Mouse (Mus musculus): ENCODE data around the gene Fkbp8.

Fkbp8 gene

DNA sequence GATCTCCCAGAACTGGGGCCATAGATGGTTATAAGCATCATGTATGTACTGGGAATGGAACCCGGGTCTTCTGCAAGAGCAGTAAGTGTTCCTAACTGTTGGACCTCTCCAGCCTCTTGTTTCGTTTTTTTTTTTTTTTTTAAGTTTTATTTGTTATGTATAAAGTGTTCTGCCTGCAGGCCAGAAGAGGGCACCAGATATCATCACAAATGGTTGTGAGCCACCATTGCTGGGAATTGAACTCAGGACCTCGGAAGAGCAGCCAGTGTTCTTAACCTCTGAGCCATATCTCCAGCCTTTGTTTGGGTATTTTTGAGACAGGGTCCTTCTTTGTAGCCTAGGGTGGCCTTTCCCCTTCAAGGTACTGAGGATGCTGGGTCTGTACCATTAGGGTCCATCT, 31.5 kb downstream of the Fkbp8 start:
- DNase-seq (ENCODE audit: low spot score): no peak

DNA sequence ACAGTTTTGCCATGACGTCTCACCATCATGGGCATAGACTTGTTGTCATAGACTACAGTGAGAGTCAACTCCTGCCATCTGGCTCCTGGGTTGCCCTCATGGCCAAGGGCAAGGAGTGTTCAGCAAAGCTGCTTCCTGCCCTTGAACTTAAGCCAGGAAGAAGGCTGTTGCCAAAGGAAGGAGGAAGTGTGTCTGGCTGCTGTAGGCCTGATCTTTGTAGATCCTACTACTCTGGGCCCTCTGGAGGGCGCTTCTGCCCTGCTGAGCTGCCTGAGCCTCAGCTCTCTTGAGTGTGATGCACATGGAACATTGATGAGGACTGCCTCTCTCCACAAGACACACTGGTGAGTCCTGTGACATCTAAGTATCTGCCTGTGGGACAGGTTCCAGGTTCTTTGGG, 32.6 kb downstream of the Fkbp8 start:
- DNase-seq (ENCODE audit: low spot score): no peak

DNA sequence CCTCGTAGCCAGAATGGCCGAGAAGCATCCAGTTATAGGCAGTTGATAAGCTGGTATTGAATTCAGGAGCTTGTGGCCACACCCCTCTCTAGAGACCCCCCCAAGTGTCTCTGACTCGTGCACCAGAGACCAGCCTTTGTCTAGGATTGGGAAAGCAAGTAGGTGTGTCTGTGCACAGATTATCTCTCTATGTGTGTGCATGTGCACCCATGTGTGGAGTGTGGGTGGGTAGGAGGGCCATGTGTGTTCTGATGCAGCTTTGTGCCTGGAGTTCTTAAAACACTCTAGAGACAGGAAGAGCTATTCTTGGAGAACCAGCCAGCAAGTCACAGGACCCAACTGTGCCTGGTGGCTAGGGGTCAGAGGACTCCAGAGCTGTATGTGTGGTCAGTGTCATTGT, 33.0 kb downstream of the Fkbp8 start:
- no peak for DNase-seq (ENCODE audit: low spot score)

DNA sequence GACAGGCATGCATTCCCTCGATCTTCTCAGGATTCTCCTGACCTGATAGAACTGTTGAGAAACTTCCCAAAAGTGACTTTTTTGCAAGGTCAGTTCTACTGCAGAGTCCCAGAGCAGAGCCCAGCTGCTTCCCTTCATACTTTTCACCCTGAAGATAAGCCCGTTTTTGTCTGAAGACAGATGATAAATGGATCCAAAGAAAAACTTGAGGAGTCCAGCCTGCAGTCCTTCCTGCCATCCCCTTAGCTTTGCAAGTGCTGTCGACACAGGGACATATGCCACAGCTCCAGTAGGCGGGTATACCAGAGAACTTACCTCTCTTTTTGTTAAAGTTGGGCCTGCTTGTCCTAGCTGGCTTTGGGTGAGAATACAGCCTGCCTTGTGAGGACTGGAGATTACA, 33.8 kb downstream of the Fkbp8 start:
- DNase-seq (ENCODE audit: low spot score): no peak

DNA sequence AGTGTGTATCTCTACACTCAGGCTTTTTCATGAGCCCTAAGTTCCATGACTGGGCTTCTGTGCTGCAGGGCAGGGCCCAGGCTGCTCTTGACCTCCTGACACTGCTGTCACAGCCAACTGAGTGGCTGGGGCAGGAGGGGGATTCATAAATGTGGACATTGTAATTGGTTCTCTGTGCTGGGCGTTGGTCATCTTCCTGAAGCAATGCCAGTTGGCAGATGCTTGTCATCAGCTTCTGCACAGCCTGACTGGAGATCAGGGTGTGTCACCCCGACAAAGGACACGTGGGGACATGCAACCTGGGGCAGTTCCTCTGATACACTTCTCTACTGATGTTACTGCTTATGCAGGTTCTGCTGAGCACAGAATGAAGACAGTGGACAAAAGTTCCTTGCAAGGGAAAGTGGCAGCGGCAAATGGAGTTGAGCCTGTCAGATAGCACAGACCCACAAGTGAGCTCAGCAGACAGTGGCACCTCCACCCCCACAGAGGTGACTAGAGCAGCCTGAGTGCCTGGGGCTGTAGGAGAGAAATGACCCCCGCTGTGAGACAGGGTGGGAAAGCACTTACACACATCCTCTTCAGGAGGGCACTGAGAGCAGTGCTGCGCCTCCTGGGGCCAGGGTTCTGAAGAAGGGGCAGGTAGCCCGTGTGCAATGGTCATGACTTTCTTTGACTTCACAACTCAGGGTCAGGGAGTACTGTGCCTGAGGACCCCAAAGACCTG, 34.4 kb downstream of the Fkbp8 start:
- DNase-seq (ENCODE audit: low spot score): no peak

DNA sequence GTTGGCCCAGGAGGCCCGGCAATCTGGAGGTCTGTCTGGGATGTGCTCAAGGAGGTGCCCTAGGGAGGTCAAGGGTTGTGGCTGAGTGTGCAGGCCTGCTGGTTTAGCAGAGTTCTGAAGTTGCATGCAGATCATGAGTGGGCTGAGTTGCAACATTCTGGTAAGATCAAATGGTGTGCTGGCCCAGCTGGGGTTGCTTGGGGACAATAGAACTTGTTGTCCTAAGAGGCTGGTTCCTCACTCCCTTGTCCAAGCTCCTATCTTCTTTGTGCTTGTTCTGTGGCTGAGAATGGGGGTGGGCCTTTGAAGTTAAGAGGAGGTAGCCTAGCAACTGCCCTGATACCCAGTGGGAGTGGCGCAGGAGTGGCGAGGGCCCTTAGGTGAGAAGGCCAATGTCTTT, 35.3 kb downstream of the Fkbp8 start:
- no peak for DNase-seq (ENCODE audit: low spot score)

DNA sequence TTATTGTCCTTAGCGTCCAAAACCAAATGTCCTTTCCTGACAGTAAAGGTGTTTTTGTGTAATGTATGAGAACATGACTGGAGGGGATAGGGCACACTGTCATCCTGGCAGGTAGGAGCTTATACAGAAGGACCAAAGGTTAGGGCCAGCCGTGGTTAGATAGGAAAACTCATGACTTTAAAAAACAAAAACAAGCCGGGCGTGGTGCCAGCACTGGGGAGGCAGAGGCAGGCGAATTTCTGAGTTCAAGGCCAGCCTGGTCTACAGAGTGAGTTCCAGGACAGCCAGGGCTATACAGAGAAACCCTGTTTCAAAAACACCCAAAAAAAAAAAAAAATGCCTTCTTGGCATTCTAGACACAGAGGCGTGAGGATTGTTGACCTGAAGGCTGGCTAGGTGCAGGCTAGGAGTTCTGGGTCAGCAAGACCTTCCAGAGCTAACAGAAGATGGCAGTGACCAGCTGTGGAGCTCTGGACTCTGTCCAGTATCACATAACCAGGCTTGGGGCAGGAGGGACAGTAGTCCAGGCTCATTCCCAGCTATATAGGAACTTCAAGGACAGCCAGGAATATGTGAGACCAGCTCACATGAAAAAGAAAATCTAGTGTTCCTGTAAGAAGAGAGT, 36.4 kb downstream of the Fkbp8 start:
- no peak for DNase-seq (ENCODE audit: low spot score)

DNA sequence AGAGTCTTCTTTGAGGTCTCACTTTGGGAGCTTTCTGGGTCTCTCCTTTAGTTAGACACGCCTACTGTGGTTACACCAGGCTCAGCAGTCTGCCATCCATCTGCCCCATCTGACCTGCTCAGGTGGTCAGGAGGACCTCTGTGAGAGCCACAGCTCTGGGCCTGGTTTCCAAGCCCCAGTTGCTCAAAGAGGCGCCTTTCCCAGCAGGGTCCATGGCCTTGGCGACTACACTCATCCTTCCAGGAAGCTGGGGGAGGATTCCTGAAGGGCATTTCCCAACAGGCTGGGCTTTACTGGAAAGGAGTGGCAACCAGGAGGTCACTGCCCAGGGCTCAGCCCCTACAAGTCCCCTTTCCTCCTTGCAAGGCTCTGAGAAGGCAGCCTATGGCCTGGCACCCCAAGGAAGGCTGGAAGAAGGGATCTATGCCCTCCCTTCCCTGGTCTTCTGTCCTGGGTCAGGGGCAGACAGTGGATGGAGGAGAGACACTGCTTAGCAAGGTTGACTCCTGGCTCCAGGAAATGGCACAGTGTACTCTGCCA, 37.2 kb downstream of the Fkbp8 start:
- no peak for DNase-seq (ENCODE audit: low spot score)

DNA sequence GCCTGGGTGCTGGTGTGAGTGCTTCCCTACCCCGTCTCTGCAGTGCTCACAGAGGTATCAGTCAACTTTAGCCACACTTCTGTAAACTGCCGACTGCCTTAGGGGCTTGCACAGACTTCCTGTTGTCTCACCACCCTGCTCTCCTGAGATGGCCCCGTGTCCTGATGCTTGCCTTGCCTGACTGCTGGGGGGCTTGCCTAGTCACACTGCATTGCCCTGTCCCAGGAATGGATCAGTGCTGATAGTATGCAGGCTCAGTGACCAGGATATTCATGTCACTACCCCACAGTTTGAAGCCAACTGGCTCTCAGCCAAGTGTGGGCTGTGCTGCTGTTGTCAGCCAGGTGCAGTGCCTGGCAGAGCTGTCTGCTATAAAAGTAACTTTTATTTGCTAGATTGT, 38.0 kb downstream of the Fkbp8 start:
- no peak for DNase-seq (ENCODE audit: low spot score)

DNA sequence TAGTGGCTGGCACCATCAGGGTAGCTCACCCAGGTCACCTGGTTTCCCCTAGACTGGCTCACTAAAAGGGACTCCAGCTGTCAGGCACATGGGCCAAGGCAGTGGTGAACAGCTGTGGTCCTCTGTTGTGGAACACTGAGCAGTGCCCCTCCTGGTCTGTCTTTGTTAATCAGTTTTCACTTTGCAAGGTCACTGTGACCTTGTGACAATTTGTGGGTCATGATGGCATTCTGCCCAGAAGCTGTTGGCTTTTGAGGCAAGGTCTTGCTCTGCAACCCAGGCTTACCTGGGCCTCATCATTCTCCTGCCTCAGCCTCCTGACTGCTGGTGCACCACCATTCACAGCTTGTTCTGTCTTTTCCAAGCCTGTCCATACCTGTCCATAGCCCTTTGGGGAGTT, 42.8 kb downstream of the Fkbp8 start:
- DNase-seq (ENCODE audit: low spot score): no peak

DNA sequence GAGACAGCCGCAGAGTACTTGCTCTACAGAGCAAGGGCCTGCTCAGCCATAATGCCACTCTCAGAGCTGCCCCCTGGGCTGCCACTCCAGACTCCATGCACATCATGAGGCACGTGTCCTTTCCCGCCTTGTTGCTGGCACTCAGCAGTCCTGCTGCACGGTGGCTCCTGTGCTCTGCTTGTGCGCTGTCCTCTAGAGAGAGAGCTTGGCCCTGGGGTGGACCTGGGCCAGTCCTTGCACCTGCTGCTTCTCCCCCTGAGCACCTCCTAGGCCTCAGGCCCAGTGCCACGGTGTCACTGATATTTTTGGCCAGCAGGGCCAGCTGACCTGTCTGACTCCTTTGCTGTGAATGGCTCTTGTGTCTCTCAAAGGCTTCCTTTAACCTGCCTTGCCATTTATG, 43.5 kb downstream of the Fkbp8 start:
- no peak for DNase-seq (ENCODE audit: low spot score)

DNA sequence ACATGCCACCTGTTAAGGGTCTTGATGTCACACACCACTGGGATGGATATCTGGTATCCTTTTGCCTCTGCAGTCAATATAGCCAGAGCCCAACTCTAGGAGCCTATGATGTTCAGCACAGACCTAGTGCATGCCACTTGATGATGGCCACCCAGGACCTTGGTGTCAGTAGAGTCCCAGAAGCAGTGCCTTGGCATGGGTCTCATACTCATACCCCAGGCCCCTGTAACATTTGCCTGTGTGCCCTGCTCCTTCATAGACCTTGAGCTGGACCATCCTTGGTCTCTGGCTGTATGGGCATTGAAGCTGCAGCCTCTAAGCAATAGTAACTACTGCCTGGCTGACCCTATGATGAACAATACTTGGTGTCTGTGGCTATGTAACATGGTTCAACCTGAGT, 46.8 kb downstream of the Fkbp8 start:
- DNase-seq (ENCODE audit: low spot score): no peak

DNA sequence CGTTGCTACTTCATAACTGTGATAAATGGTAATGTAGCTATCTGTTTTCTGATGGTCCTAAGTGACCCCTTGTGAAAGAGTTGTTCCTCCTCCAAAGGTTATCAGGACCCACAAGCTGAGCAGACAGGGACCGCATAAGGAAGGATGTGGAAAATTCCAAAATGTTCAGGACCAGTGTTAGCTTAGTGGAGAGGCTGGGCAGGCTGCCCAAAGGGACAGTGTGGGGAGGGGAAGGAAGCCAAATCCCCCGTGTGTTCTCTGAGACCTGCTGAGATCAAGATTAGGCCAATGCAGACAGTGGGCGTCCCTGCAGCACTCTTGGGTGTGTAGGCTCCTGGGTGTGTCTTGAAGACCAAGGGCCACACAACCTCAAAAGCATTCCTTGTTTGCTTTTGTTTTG, 47.4 kb downstream of the Fkbp8 start:
- no peak for DNase-seq (ENCODE audit: low spot score)

DNA sequence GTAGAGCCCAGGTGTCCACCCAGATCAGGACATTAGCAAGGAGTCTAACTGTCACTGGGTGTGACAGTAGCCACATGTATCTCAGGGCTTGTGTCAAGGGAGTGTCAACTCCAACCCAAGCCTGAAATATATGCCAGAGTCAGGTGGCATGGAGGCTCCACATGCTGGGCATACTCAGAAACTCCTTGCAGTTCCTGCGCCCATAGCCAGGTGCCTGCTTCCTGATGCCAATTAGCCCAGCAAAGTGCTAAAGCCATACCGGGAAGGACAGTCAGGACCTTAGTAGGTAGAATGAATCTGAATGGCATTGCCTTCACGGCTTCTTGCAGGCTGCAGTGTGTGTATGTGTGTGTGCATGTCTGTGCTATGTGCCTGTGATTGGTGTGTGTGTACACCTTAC, 49.7 kb downstream of the Fkbp8 start:
- no peak for DNase-seq (ENCODE audit: low spot score)

DNA sequence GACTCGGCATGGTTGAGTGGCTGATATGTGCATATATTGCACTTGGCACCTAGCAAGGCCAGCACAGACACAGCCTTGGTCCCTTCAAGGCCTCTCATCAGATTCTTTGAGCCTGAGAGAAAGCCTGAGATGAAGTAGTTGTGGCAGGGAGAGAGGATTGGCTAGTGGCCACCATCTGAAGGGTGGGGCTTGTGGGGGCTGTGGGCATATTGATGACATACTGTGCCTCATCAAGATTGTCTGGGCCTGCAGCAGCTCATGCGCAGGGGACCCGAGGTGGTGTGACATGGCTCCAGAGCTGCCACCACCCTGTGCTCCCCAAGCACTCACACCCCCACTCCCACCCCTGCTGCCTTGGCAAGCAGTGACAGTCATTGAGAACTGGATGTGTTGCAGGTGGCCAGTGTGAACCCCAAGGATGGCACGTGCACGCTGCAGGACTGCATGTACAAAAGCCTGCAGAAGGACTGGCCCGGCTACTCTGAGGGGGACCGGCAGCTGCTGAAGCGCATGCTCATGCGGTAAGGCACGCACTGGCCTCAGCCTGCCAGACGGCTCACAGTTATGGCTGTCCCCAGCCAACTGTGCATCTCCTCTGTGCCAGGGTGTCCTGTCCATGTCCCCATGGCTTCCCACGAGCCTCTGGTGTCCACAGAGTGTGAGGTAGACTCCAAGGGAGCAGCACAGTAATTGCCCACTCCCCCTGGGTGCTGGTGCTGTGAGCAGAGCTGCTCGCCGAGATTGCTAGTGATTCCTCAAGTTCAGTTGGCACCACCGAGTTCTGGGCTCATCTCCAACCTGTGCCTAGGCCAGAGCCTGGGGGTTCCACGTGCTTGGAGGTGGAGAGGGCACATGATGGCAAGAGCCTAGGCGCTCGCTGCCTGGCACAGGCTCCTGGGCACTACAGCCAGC, 56.2 kb downstream of the Fkbp8 start:
- DNase-seq (ENCODE audit: low spot score): no peak

DNA sequence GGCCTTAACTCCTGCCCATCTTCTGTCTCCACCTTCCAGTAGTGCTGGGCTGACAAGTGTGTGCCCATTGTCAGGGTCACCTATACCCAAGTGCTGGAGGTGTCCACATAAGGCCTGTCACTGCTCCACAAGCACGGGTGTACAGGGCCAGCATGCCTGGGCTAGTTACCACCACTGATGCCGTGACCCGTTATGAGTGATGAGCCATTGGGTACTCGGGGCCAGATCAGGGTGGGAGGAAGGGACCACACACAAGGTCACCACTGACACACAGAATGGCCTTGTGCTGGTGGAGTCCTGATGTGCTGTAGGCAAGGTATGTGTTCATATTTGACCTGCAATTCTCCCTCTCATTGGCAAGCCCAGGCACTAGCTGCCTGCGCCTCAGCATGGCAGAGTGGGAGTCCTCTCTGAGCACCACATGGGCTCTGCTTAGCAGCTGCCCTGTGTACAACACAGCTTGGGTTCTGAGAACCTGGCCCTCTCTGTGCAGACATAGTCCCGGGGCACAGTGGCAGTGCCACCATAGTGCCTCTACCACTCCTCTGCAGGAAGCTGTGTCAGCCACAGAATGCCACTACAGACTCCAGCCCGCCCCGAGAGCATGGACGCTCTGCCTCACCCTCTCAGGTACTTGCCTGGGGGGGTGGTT, 57.2 kb downstream of the Fkbp8 start:
- no peak for DNase-seq (ENCODE audit: low spot score)

Measured in spleen, adult 12 weeks (tissue).